Mouse (Mus musculus) spleen, postnatal 36 days (tissue): ENCODE measurements around the gene Tcte1.

ENCODE experiments used
- DNase-seq, 2 experiments: peaks; one replicate each; pipeline ENCODE4 v3.0.0; 2022; ENCODE audit warnings: low spot score in 2 of 2, mixed read lengths in 1 of 2

The Tcte1 gene

DNA sequence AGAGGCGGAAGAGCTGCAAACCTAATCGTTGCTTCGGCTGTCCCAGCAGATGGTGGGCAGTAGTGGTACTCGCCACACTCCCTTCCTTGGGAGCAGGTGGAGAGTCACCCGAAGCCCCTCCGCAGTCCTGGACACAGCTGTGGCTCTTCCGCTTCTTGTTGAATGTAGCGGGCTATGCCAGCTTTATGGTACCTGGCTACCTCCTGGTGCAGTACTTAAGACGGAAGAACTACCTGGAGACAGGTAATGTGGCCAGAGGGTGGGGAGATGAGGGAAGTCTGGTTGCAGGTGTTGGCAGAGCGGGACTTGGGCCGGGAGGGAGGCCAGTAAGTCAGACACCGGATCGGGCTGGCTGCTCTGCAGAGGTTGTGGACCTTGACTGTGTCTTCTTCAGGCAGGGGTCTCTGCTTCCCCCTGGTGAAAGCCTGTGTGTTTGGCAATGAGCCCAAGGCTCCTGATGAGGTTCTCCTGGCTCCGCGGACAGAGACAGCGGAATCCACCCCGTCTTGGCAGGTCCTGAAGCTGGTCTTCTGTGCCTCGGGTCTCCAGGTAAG is 41.4 kb downstream of the Tcte1 start:
- DNase-seq = no peak

DNA sequence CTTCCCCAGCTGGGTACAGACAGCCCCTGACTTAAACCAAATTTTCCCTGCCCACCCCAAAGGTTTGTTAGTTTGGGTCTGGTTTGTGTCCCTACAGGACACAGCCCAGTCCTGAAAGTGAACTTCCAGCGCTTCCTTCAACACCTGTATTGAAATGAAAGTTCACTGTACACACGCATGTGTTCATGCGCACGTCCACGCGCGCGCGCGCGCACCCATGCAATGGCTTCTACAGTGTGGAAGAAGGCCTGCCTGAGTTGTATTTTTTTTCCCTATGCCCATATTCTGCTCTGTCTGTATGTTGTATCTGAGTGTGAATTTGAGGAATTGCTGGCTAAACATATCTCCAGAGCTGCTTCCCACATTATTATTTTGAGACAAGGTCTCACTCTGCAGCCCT is 41.9 kb downstream of the Tcte1 start:
- DNase-seq = no peak

DNA sequence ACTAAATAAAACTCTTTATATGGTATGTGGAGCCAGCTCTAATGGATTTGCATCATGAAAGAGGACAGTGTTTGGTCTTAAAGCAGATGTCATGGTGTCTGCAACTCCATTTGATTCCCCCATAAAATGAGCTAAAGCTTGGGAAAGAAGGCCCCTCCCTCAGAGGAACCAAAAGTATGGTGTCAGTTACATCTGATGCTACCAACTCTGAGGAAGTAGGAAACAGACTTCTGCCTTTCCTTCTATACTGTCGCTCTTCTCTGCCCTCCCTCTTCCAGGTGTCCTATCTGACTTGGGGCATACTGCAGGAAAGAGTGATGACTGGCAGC is 42.8 kb downstream of the Tcte1 start:
- DNase-seq = no peak

DNA sequence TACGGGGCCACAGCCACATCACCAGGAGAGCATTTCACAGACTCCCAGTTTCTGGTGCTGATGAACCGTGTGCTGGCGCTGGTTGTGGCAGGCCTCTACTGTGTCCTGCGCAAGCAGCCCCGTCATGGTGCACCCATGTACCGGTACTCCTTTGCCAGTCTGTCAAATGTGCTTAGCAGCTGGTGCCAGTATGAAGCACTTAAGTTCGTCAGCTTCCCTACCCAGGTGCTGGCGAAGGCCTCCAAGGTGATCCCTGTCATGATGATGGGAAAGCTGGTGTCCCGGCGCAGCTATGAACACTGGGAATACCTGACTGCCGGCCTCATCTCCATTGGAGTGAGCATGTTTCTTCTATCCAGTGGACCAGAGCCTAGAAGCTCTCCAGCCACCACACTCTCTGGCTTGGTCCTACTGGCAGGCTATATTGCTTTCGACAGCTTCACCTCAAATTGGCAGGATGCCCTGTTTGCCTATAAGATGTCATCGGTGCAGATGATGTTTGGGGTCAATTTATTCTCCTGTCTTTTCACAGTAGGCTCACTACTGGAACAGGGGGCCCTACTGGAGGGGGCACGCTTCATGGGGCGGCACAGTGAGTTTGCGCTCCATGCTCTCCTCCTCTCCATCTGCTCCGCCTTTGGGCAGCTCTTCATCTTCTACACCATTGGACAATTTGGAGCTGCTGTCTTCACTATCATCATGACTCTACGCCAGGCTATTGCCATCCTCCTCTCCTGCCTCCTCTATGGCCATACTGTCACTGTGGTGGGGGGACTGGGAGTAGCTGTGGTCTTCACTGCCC is 43.3 kb downstream of the Tcte1 start:
- DNase-seq = no peak

DNA sequence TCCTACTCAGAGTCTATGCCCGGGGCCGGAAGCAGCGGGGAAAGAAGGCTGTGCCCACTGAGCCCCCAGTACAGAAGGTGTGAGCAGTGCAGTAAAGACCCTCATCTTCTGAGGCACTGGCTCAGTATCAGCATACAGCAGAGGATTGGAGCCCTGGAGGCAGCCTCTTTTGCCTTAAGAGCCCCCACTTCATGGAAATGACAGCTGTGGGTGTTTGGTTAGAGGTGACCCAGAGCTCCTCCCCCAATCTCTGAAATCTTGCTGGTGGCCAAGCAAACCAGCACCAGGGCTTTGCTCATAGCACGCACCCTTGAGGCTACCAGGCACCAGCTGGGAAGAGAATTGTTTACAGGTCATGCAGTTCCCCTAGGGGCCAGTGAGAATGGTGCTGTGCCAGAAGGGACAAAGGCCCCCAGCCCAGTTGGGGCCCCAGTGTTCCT is 43.9 kb downstream of the Tcte1 start:
- no peak for DNase-seq

DNA sequence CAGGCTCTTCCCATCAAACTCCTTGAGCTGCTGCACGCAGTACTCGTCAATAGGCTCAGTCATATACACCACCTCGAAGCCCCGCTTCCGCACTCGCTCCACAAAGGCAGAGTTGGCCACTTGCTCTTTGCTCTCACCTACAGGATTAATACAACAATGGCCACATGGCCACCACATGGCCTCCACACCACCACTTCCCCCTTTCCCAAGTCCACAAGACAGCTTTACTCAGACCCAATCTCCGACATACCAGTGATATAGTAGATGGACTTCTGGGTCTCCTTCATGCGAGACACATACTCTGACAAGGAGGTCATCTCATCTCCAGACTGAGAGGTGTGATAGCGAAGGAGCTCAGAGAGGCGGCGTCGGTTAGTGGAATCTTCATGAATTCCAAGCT is 45.8 kb downstream of the Tcte1 start:
- DNase-seq = no peak

DNA sequence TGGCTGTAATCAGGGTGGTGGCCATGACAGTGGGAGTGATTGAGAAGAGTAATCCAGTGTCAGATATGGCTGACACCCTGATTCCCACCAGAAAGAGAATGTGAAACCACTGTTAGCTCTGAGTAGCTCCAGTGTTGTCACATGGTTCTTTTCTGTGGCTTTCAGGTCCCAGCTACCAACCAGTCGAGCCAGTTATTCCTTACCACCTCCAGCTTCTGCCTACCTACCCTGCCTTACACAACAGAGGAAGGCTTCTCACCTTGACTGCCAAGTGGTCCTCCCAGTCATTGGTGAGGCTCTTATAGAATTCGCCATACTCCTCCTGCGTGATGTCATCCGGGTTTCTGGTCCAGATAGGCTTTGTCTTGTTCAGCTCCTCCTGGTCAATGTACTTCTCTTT is 46.8 kb downstream of the Tcte1 start:
- DNase-seq = no peak

DNA sequence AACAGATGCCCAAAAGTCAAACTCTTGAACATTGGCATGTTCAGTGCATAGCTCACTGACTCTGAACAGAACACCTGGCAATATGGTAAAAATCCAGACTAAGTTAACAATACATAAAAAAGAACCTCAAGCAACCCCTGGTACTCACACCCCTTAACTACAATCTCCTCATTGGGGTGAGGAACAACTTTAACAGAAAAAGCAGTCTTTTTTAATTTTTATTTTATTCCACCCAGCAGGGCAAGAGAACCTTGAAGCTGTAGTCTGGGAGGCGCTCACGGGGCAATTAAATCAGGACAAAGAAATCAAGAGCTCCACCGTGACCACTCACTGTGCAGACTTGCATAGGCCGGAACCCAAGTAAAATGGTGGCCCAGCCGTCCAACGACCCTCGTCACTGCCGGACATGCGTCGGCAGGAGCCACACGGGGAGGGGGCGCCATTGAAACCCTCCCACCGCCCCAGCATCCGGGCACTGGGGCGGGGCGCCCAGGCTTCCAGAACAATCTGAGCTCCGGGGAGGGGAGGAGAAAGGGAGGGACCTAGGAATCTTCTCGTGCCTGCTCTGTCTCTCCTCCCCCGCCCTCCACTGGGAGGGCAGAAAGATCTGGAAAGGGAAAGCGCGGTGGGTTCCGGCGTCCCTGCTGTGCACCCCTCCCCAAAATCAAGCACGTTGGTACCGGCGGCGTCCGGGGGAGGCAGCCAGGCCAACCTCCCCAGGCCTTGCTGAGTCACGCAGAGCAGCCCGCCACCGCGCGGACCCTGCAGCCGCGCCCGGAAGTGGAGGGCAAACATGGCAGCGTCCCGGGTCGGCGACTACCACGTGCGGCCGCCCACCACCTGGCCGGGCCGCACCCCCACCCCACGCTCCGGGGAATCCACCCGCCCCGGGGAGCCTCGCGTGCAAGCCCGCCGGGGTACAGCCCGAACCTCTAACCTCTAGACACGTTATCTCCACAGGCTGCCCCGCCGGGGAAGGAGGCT is 49.2 kb downstream of the Tcte1 start:
- peak; percentile 62 to 64 for DNase-seq

DNA sequence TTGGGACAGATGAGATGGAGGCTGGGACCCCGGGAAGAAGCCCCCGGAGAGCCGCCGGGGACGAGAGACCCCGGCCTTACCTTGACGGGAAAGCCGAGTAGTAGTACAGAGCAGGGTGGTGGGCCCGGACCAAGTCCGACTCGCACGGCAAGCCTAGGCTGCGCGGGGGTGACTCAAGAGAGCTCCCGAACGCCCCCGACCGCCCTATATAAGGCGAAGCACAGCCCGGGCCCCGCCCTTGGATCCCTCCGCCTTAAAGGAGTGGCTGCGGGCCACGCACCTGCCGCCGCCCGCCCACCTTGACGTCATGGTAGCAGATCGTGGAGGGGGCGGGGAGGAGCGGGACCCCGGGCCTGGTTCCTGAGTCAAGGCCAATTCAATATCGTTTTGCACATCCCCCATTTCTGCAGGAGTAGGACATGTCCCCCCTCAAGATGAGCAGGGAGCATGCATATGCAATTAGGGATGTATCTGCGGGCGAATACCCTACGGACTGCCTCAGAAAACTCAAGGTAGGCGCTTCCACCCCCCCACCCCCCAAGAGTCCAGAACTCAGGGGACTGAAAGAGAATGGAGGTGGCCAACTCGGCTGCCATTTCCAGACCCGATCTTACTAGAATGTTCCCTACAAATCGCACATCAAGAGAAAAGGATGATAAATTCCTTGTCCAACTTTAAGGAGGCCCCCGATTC is 50.0 kb downstream of the Tcte1 start, which contains the start of gene Hsp90ab1:
Hsp90ab1 (minus strand) TSS at position 185 of the 693 bp plus-strand sequence.
- peak; percentile 98 for DNase-seq

DNA sequence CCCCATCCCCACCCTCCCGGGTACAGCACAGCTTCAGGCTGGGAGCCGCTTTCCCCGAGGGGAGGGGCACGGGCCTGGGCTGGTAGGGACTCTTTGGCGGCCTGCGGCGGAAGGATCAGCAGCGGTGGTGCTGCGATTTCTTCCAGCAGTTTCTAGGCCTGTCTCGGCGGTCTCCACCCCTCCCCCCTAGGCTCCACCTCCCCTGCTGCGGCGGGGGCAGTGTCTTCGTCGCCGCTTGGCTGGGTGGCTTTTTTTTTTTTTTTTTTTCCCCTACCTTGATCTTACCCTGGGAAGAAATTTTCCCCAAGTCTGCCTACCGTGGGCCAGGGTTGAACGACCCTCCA is 50.5 kb downstream of the Tcte1 start:
- peak; percentile 94 to 95 for DNase-seq

DNA sequence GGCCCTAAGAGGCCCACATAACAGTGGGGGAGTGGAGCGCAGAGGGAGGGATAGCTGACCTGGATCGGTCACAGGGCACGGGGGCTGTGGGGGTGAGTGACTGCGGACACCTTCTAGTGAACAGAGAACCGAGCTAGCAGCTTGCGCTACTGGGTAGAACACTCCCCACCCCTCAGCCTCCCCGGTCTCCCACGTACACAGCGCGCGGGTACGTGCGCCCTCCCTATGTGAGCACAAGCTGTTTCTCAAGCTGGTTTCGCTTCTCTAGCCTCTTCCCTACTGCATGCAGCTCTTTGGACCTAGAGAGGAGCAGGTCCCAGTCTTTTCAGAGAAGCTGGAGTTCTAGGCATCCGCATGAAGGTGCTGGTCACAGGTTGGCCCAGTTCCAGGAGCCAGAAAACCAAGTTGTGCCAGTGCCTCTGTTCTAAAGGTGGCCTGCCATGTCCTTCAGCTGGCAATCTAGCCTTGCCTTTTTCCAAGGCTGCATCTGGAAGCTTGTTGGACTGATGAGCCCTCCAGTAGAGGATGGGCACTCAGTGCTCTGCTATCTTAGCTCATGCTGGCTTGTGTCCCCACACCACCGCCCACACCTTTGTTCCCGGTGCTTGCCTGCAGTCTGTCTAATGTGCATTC is 51.0 kb downstream of the Tcte1 start:
- peak; percentile 80 to 82 for DNase-seq

DNA sequence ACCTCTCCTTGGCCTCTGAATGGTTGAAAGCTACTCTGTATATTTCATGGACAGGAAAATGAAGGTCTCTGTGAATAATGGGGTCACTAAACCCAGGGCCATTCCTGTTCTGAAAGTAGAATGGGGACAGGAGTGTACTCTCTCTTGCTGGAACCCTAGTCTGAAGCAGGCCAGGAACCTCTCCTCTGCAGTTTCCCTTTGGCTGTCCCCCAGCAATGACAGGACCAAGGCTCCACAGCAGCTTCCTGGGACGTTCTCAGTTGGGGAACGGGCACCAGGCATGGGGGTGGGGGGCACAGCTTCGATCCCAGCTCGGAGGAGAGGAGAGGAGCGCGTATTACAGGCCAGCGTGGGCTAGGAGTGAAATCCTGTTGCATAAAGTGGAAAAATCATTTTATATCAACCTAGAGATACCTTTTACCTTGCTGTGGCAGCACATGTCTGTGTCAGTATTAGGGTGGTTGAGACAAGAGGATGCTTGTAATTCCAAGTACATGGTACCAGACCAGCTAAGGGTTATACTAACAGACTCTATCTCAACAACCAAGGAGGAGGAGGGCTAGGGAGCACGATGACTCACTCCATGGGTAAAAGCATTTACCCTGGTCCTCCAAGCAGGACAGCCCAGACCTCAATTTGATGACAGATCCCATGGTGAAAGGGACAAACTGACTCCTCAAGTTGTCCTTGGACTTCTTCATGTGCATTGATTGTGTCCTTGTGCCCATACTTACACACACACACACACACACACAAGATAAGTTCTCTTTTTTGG is 52.1 kb downstream of the Tcte1 start:
- DNase-seq = no peak

DNA sequence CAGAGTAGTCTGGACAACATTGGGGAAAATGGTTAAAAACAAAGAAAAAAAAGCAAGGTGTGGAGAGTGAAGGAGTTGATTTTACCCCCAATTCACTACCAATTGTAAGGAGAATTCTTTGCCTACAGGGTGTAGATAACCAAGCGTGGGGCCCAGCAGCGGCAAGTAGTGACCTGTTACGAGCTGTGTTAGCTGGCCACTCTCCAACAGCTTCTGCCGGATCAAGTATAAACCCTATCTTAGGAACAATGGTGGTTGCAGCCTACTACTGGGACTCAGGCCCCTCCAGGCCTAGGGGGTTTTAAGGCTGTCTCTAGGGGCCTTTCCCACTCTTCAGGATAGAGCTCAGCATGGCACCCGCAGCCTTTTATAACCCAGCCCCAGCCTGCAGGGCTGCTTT is 55.0 kb downstream of the Tcte1 start:
- DNase-seq = no peak

DNA sequence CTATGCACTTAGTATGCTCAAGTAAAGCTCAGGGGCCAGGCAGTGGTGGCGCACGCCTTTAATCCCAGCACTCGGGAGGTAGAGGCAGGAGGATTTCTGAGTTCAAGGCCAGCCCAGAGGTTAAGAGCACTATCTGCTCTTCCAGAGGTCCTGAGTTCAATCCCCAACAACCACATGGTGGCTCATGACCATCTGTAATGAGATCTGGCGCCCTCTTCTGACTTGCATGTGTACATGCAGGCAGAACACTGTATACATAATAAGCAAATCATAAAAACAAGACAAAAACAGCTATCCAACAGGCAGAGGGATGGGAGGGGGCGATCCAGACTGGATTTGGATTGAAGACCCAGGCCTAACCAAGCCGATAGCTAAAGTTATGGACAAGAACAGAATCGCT is 55.6 kb downstream of the Tcte1 start:
- no peak for DNase-seq

DNA sequence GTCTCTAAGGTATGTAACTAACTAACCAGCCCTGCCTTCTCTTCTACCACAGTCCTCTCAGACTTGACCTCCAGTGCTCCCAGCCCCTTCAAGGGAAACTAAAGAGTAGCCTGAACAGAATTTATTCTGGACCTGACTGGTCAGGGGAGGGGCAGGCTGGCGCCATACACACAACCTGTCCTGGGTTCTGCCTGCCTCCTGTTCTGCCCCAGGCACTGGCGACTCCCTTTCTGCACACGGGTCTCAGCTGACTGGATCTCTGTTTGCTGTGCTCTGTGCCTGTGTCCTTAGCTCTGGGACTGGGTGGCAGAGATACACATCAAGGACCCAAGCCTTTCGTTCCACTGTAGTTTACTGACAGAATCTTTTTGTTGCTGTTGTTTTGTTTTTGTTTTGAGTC is 56.3 kb downstream of the Tcte1 start:
- no peak for DNase-seq

DNA sequence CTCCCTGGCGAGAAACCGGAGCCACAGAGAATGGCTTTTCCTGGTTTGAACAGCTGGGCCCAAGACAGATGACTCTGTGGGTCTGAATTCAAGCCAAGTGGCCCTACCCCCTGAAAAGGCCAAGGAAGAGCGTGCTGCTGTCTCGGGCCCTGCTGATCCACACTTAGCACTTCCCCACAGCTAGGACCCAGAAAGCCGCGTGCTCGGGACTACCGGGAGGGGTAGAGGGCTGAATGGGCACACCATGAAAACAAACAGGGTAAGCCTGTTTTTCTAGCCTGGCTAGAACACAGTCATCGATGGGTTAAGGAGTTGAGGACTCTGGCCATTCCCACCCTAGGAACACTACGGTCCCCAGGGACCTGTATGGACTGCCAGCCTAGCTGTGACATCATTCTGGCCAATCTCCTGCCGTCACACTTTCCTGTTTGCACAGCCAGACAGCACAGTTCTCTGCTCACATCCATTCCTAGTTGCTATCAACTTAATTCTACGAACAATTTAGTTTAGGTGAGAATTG is 57.8 kb downstream of the Tcte1 start:
- DNase-seq = no peak

DNA sequence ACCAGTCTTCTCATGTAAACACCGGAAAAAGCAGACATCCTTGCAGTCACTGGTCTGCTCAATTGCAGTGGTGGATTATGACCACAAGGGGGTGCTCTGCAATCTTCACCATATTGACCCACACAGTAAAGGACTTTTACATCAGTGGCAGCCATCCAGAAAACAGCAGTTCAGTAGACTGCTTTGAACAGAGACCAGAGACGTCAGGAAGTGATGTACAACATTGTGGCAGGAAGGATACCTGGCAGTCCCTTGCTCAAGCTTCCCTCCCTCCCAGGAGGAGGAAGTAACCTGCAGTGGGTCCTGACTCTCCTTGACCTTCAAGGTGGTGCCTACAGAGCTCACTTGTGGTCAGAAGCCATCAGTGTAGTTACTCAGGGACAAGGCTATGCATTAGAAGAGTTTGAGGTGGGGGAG is 58.3 kb downstream of the Tcte1 start:
- peak; percentile 55 to 74 for DNase-seq

DNA sequence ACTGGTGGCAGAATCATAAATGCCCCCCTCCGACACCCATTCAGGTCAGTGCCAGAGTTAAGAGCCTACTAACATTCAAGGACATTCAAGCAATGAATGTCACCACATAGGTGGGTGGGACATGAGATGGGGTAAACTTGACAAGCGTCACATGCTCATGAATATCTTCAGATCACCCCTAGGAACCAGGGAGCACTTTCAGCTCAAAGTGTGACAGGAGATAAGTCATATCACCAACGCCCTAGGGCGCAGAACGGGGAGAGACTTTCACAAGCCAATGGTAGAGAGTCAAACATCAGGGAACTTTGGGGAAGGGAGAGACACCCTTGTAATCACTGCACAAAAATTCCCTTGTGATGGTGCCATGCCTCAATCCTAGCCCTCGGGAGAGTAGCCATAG is 59.0 kb downstream of the Tcte1 start:
- DNase-seq = peak in 1 of 2 experiments; percentile 42

DNA sequence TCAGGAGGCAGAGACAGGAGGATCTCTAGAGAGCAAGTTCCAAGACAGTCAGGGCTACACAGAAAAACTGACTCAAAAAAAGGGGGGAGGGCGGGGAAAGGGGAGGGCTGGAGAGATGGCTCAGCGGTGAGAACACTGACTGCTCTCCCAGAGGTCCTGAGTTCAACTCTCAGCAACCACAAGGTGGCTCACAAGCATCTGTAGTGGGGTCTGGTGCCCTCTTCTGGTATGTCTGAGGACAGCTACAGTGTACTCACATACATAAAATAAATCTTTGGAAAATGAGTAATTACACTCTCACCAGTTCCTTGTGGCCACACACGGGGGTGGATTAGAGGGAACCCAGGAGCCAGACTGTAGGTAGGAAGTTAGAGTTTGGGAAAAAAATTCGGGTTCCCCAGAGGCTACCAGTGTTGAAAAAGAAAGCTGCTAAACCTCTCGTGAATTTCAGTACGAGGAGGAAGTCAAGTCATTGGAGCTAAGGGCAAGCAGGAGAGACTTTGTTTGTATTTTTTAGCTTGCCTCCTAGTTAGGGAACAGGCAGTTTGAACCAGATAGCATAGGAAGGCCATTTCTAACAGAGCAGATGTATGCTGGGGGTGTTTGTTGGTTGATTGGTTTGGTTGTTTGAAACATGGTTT is 59.6 kb downstream of the Tcte1 start:
- peak; percentile 40 to 49 for DNase-seq
